Mouse (Mus musculus) lung, adult 18-20 months (tissue): ENCODE data around the gene Mga.

Experiments used
- DNase-seq, 2 experiments: peaks; one replicate each; pipeline ENCODE4 v3.0.0; 2022; ENCODE audit warnings: mixed read lengths in 2 of 2

The Mga gene

DNA sequence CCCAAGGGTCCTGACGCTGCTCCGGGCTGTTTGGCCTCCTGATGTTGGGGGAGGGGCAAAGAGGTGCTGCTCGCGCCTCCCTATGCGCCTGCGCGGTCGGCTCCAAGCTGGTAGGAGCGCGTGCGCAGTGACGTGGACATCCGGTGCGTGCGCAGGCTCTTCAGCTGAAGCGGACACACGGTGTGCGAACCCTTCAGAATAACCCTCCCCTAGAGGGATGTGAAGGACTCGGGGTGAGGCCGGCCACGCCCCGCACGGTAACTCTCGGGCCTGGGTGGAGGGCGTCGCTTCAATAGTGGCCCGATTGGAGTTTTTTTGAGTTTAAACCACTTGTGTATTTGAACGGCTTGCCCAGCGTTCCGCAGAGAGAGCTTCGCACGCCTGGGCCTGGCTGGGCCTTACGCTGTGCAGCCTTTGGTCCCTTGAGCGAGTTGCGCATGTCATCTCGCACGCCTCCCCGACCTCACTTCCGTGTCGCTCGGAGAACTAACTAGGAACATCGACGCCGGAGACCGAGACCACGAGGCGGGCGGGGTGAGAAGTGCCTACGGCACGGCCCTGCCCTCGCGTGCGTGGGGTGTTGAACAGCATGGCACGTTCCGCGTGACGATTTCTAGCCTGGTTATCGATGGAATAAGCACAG, at the start of gene Mga:
Mga (plus strand) TSS at position 139 of the 643 bp plus-strand sequence.
- peak; percentile 95 to 97 for DNase-seq

GRCm38 (mm10) chr2:119853811-119854210, 43.2 kb upstream of the Mga start:
- no peak for DNase-seq

GRCm38 (mm10) chr2:119855310-119855850, 41.6 kb upstream of the Mga start:
- no peak for DNase-seq

GRCm38 (mm10) chr2:119857341-119857740, 39.7 kb upstream of the Mga start:
- DNase-seq: no peak

GRCm38 (mm10) chr2:119864484-119864883, 32.5 kb upstream of the Mga start:
- DNase-seq: no peak

DNA sequence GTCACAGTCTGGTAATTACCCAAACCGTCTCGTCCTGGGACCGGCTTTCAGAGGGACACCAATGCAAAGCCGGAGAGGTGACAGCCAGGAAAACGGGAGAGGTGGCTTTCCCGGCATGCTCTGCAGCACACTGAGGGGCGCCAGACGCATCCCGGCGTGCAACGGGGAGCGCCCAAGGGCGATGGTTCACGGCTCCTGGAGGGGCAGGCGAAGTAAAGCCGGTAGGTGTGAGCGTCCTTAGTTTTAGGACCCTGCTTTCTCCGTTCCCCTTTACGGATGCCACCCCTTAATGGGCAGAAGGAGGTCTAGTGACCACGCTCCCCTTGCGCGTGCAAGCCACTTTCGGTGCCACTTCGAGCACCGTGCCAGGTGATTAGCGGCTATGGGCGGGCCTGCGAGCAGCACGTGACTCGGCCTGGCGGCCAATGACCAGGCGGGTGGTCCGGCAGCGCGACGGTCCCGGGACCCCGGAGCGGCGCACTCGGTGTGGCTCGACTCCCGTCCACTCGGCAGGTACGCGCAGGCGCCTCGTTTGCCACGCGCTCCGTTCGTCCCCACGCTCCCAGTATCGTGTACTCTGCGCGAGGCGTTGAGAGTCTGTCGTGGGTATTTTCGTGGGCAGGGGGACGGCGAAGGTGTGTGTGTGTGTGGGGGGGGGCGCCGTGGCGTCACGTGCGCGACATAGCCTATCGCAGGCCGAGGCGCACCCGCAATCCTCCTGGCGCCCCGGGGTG, 24.5 kb upstream of the Mga start:
- DNase-seq: peak; percentile 56 to 58

- DNase-seq: peak; percentile 81 to 82
Measured at GRCm38 (mm10) chr2:119873105-119873464, 23.9 kb upstream of the Mga start.

DNA sequence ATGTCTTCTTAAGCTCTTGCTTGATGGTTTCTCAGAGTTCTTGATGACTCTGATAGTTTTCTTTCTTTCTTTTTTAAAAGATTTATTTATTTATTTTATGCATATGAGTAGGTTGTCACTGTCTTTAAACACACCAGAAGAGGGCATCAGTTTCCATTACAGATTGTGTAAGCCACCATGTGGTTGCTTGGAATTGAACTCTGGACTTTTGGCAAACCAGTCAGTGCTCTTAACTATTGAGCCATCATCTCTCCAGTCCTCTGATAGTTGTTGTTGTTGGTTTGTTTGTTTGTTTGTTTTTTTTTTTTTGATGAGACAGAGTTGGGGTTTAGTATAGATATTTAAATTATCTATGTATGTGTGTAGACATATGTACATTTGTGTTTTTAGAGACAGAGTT, 21.0 kb upstream of the Mga start:
- DNase-seq: no peak

GRCm38 (mm10) chr2:119887201-119887600, 9.8 kb upstream of the Mga start:
- DNase-seq: no peak

- DNase-seq: no peak
Measured at GRCm38 (mm10) chr2:119896553-119897089, 407 bp upstream of the Mga start.

DNA sequence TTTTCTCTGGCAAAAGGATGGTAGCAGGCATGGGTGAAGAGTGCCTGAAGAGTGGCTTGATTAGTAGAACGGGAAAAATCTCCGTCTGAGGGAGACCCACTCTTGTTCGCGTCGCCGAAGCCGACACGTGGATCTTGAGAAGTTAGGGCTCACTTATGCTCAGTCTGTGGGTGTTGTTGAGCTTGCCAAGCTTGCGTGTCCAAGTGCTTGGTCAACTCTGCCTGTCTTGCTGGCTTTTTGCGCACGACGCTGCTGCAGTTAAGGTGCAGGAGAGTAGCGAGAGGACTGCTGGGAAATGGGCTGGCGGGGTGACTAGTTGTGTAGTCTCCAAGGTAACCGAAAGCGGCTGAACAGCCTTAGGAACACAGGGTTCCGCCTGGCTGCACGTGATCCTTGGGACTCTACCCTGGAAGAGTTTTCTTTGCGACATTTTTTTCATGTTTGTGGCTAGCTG, 1.1 kb downstream of the Mga start:
- peak; percentile 90 to 93 for DNase-seq

GRCm38 (mm10) chr2:119916007-119916406, 19.0 kb downstream of the Mga start:
- no peak for DNase-seq

DNA sequence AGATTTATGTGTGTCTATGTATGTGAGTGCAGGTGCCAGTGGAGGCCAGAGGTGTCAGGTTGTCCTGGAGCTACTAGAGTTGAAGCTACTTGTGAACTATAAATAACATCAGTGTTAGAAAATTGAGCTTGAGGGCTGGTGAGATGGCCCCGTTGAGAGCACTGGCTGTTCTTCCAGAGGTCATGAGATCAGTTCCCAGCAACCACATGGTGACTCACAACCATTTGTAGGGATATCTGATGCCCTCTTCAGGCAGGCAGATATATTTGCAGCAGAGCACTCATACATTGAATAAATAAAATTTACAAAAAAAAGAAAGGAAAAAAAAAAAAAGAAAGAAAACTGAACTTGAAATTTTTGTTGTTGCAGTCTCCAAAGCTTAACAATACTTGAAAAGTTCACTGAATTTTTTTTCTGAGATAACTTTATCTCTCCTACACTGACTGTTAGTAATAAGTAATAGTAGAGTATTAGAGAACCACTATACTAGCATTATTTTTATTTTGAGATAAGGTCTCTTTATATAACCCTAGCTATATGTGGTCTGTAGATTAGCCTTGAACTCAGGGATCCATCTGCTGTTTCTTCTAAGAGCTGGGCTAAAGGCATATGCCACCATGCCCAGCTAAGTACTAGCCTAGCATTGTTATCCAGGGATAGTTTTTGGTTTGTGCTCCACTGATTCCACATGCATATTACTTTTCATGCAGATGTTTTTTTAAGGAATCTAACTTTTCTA, 20.8 kb downstream of the Mga start:
- DNase-seq: no peak

GRCm38 (mm10) chr2:119970571-119970970, 73.5 kb downstream of the Mga start:
- DNase-seq: peak in 1 of 2 experiments; percentile 58

- DNase-seq: no peak
Measured at GRCm38 (mm10) chr2:119971316-119971715, 74.3 kb downstream of the Mga start.

- DNase-seq: peak; percentile 97 to 98
Measured at GRCm38 (mm10) chr2:119971837-119972536, 75.0 kb downstream of the Mga start.

DNA sequence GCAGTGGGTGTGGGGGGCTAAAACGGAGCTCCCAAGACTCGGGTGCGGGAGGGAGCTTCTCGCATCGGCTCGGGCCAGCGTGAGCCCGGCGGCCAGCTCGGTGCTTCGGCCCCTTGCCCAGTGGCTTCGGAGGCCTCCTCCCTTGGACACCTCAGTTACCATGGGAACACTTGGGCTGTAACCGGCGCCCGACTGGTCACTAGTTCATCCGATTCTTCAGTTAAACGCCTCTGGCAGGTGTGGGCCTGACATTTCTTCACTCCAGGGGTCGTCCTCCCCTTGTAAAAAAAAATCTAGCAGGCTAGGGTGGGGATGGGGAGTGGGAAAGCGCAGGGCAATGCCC, 75.5 kb downstream of the Mga start, which contains the start of gene Mapkbp1:
Mapkbp1 (plus strand) TSS at position 163 of the 343 bp plus-strand sequence.
- DNase-seq: no peak

DNA sequence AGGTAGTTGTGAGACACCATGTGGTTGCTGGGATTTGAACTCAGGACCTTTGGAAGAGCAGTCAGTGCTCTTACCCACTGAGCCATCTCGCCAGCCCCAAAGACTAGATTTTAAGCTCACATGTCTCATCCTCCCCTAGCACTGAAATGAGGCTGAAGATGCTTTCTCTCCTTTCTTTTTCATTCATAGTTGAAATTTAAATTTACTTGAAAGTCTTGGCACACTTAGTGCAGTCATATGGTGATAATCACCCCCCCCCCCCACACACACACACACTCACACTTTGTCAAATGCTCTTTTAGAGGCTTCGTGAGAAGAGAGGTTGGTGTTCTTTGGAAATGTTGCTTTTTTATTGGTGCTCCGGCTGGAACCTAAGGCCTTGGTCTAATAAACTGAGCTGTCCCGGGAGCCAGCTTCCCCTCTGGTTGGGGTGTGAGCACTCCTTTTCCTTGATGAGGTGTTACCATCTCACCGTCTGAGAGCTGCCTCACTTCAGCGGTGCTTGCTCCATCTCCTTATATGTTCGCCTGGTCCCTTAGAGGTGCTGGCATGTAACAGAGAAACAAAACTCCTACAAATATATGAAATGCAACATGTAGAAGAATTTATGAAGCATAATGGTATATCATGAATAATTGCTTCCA, 83.4 kb downstream of the Mga start:
- no peak for DNase-seq

DNA sequence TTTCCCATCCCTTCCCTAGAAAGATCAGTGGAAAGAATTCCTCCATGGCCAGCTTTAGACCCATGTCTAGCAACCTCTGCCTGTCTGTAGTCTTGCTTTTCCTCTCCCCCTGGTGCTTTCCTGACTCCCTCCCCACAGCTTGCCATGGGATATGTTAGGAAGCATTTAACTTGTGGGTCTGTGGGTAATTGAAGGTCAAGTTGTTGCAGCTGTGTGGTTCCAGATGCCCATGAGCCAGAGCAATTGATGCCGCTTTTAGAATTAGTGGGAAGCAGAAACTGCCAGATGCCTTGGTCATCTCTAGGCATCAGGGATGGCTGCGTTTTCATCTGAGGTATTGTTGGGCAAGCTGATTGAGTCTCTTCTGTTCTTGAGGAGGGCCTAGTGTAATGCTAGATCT, 84.6 kb downstream of the Mga start:
- no peak for DNase-seq

DNA sequence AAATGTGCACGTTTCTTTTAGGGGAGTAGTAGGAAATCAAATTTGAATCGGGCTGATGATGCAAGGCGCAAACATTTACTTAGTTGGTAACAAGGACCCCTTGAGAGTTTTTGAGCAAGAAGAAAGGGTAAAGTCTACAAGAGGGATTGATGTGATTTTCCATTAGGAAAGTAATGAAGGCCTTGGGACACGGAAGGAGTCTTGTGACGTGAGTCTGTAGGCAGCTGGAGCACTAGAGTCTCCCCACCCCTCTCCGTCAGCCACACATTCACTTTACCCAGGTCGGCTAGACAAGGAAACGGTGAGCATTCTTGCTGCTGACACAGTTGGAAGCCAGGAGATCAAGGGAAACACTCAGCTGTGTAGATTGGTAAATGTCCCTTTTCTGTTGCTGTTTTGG, 88.8 kb downstream of the Mga start:
- peak; percentile 77 to 84 for DNase-seq

GRCm38 (mm10) chr2:119986369-119986768, 89.3 kb downstream of the Mga start:
- DNase-seq: peak in 1 of 2 experiments; percentile 18

GRCm38 (mm10) chr2:119987441-119987840, 90.4 kb downstream of the Mga start:
- peak in 1 of 2 experiments; percentile 45 for DNase-seq
